Mouse (Mus musculus): ENCODE data around the gene Coro2b. TPM values are rescaled to one million over a fixed set of nuclear protein-coding genes. Genes with fewer than 3 reads are reported as not detected.

Gene Coro2b
- polyA plus RNA-seq, 1 experiment from 2014 or later: 6.3 TPM

- no peak overlapping the region for H3K27ac ChIP-seq
- 60% methylated on average over 7 of the region's 7 CpGs for WGBS
- no peak for DNase-seq (ENCODE audit: low spot score)
These were observed 32.7 kb downstream of the Coro2b start for GRCm38 (mm10) chr9:62504129-62504528.

GRCm38 (mm10) chr9:62502361-62502760 lies 34.5 kb downstream of the Coro2b start:
- DNase-seq (ENCODE audit: low spot score): no peak
- WGBS: 88% methylated on average over 2 of the region's 2 CpGs
- Histone ChIP-seq H3K9me3 (no peaks in the 10 kb centered on the region), H3K4me1 (peaks cover 50% of the 10 kb centered on the region), H3K27ac (no peak overlapping the region), H3K27me3 (ENCODE audit: insufficient read depth, poor library complexity, severe bottlenecking) (no peaks in the 10 kb centered on the region), H3K4me3 (no peak overlapping the region), H3K36me3 (no peaks in the 10 kb centered on the region)

More at GRCm38 (mm10) chr9:62504129-62504528, 32.7 kb downstream of the Coro2b start:
- Histone ChIP-seq H3K27me3 (ENCODE audit: insufficient read depth, poor library complexity, severe bottlenecking) (no peaks in the 10 kb centered on the region), H3K36me3 (no peaks in the 10 kb centered on the region), H3K4me3 (no peak overlapping the region), H3K4me1 (peaks cover 43% of the 10 kb centered on the region), H3K9me3 (no peaks in the 10 kb centered on the region)

- Histone ChIP-seq H3K4me1 (peaks cover 50% of the 10 kb centered on the region), H3K4me3 (no peak overlapping the region), H3K36me3 (no peaks in the 10 kb centered on the region), H3K27ac (no peak overlapping the region), H3K27me3 (ENCODE audit: insufficient read depth, poor library complexity, severe bottlenecking) (no peaks in the 10 kb centered on the region), H3K9me3 (no peaks in the 10 kb centered on the region)
- DNase-seq (ENCODE audit: low spot score): no peak
- WGBS: 68% methylated on average over 3 of the region's 3 CpGs
These were observed 35.3 kb downstream of the Coro2b start for GRCm38 (mm10) chr9:62501566-62501965.

GRCm38 (mm10) chr9:62500007-62500406 lies 36.8 kb downstream of the Coro2b start:
- 68% methylated on average over 4 of the region's 4 CpGs for WGBS
- Histone ChIP-seq H3K36me3 (no peaks in the 10 kb centered on the region), H3K27me3 (ENCODE audit: insufficient read depth, poor library complexity, severe bottlenecking) (no peaks in the 10 kb centered on the region), H3K27ac (no peak overlapping the region), H3K4me3 (no peak overlapping the region), H3K9me3 (no peaks in the 10 kb centered on the region), H3K4me1 (peaks cover 39% of the 10 kb centered on the region)
- DNase-seq (ENCODE audit: low spot score): no peak

GRCm38 (mm10) chr9:62498945-62499344 lies 37.9 kb downstream of the Coro2b start:
- no peaks in the 10 kb centered on the region for H3K9me3 ChIP-seq
- WGBS: 79% methylated on average over 6 of the region's 6 CpGs
- no peak for DNase-seq (ENCODE audit: low spot score)

GRCm38 (mm10) chr9:62497135-62498092 lies 39.4 kb downstream of the Coro2b start:
- no peak overlapping the region for H3K4me3 ChIP-seq
- no peaks in the 10 kb centered on the region for H3K9me3 ChIP-seq
- H3K27me3 ChIP-seq (ENCODE audit: insufficient read depth, poor library complexity, severe bottlenecking): no peaks in the 10 kb centered on the region
- DNase-seq (ENCODE audit: low spot score): no peak
- WGBS: 58% methylated on average over 18 of the region's 18 CpGs
- H3K36me3 ChIP-seq: no peaks in the 10 kb centered on the region
- H3K4me1 ChIP-seq: peaks cover 38% of the 10 kb centered on the region
- peak overlapping the region; percentile 75 for H3K27ac ChIP-seq

More at GRCm38 (mm10) chr9:62498945-62499344, 37.9 kb downstream of the Coro2b start:
- Histone ChIP-seq H3K4me1 (peaks cover 37% of the 10 kb centered on the region), H3K27ac (no peak overlapping the region), H3K27me3 (ENCODE audit: insufficient read depth, poor library complexity, severe bottlenecking) (no peaks in the 10 kb centered on the region), H3K4me3 (no peak overlapping the region), H3K36me3 (no peaks in the 10 kb centered on the region)

GRCm38 (mm10) chr9:62492306-62492990 lies 44.4 kb downstream of the Coro2b start:
- H3K27ac ChIP-seq: no peak overlapping the region
- H3K9me3 ChIP-seq: no peaks in the 10 kb centered on the region
- H3K4me3 ChIP-seq: no peak overlapping the region
- WGBS: 62% methylated on average over 6 of the region's 6 CpGs
- H3K27me3 ChIP-seq (ENCODE audit: insufficient read depth, poor library complexity, severe bottlenecking): no peaks in the 10 kb centered on the region
- H3K36me3 ChIP-seq: no peaks in the 10 kb centered on the region
- peaks cover 42% of the 10 kb centered on the region for H3K4me1 ChIP-seq
- no peak for DNase-seq (ENCODE audit: low spot score)

GRCm38 (mm10) chr9:62491611-62492010 lies 45.2 kb downstream of the Coro2b start:
- no peak overlapping the region for H3K4me3 ChIP-seq
- no peak overlapping the region for H3K27ac ChIP-seq
- H3K9me3 ChIP-seq: no peaks in the 10 kb centered on the region
- whole genome bisulfite sequencing: 76% methylated on average over 5 of the region's 5 CpGs
- no peaks in the 10 kb centered on the region for H3K36me3 ChIP-seq
- DNase-seq (ENCODE audit: low spot score): no peak
- peaks cover 40% of the 10 kb centered on the region for H3K4me1 ChIP-seq
- no peaks in the 10 kb centered on the region for H3K27me3 ChIP-seq (ENCODE audit: insufficient read depth, poor library complexity, severe bottlenecking)

- H3K4me1 ChIP-seq: peaks cover 40% of the 10 kb centered on the region
- H3K36me3 ChIP-seq: no peaks in the 10 kb centered on the region
- WGBS: 28% methylated on average over 3 of the region's 3 CpGs
- no peak overlapping the region for H3K4me3 ChIP-seq
- peak overlapping the region; percentile 64 for H3K27ac ChIP-seq
- no peaks in the 10 kb centered on the region for H3K27me3 ChIP-seq (ENCODE audit: insufficient read depth, poor library complexity, severe bottlenecking)
- DNase-seq (ENCODE audit: low spot score): peak; percentile 89
- H3K9me3 ChIP-seq: no peaks in the 10 kb centered on the region
These were observed 45.7 kb downstream of the Coro2b start for GRCm38 (mm10) chr9:62491104-62491503.

- Histone ChIP-seq H3K27ac (no peak overlapping the region), H3K36me3 (no peaks in the 10 kb centered on the region), H3K4me3 (no peak overlapping the region), H3K9me3 (no peaks in the 10 kb centered on the region), H3K27me3 (ENCODE audit: insufficient read depth, poor library complexity, severe bottlenecking) (no peaks in the 10 kb centered on the region), H3K4me1 (peaks cover 29% of the 10 kb centered on the region)
- no peak for DNase-seq (ENCODE audit: low spot score)
- 51% methylated on average over 4 of the region's 4 CpGs for WGBS
These were observed 52.7 kb downstream of the Coro2b start for GRCm38 (mm10) chr9:62484107-62484506.

GRCm38 (mm10) chr9:62482788-62483187 lies 54.1 kb downstream of the Coro2b start:
- no peak overlapping the region for H3K4me3 ChIP-seq
- WGBS: 81% methylated on average over 3 of the region's 3 CpGs
- no peak overlapping the region for H3K27ac ChIP-seq
- H3K9me3 ChIP-seq: no peaks in the 10 kb centered on the region
- no peaks in the 10 kb centered on the region for H3K27me3 ChIP-seq (ENCODE audit: insufficient read depth, poor library complexity, severe bottlenecking)
- H3K4me1 ChIP-seq: peaks cover 23% of the 10 kb centered on the region
- no peaks in the 10 kb centered on the region for H3K36me3 ChIP-seq
- DNase-seq (ENCODE audit: low spot score): no peak

- no peaks in the 10 kb centered on the region for H3K36me3 ChIP-seq
- H3K4me3 ChIP-seq: no peak overlapping the region
- no peaks in the 10 kb centered on the region for H3K9me3 ChIP-seq
- DNase-seq (ENCODE audit: low spot score): no peak
- no peaks in the 10 kb centered on the region for H3K27me3 ChIP-seq (ENCODE audit: insufficient read depth, poor library complexity, severe bottlenecking)
- 61% methylated on average over 6 of the region's 6 CpGs for WGBS
- H3K27ac ChIP-seq: no peak overlapping the region
- peaks cover 28% of the 10 kb centered on the region for H3K4me1 ChIP-seq
These were observed 55.8 kb downstream of the Coro2b start for GRCm38 (mm10) chr9:62480898-62481642.

Data from heart, embryonic 10.5 days (tissue).